Comparison of ENCODE assay signal across 32 mouse cellular contexts in the genomic region with DNA sequence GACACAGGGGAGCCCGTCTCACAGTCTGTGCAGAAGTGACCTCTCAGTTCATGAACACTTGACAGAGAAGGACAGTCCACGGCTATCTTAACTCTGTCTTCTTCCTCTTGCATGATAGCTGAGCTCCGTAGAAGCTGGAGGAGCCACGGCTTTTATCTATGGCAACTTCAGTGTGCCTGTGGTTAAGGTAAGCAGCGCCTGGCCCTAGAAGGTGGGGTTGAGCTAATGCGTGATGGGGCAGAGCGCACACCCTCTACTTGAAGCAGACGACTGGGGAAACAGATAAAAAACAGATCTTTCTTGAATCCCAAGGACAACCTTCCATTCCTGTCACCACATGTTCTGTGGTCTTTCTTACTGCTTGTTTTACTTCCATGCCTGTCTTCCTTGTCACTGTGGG. TPM values are rescaled to one million over a fixed set of nuclear protein-coding genes. Genes with fewer than 3 reads are reported as not detected.
DNase-seq lines count a peak whose midpoint lies in the region; ATAC-seq and TF ChIP-seq lines count a peak whose summit lies in the region.
"Had no signal": no experiment of that assay in that cellular context is flagged by ENCODE, and none has a peak within 500 bp of the region (broad histone marks: within the 10 kb centered on the region; RNA-seq: fewer than 3 reads in every experiment).

No protein-coding gene starts in this region.

- WGBS in liver, embryonic 13.5 days (ENCODE audit: insufficient replicate concordance), result 26% methylated on average over 8 of the region's 8 CpGs
- WGBS in lung, postnatal 0 days, result 81% methylated on average over 8 of the region's 8 CpGs

- peaks cover 18% of the 10 kb centered on the region for H3K27me3 ChIP-seq in G1E (ENCODE audit: insufficient read depth, low read length)
- H3K27me3 ChIP-seq in liver, embryonic 13.5 days, result no peaks in the 10 kb centered on the region
- H3K27me3 ChIP-seq in lung, postnatal 0 days (replicated peaks; ENCODE audit: insufficient read depth, low read length), result no peaks in the 10 kb centered on the region
- H3K27me3 ChIP-seq: embryonic facial prominence, embryonic 15.5 days; hindbrain, embryonic 13.5 days; neural tube, embryonic 12.5 days had no signal

- ATAC-seq in G1E (ENCODE audit: extremely low read depth, insufficient number of reproducible peaks, low FRiP score, poor library complexity, severe bottlenecking), result no peak
- peak; percentile 89 for ATAC-seq in liver, embryonic 13.5 days (ENCODE audit: low read depth)
- peak; percentile 86 for ATAC-seq in megakaryocyte progenitor cell, adult 5-6 weeks (replicated peaks; ENCODE audit: poor library complexity)
- no peak for ATAC-seq in lung, postnatal 0 days
- ATAC-seq: forebrain, embryonic 14.5 days; intestine, embryonic 16.5 days; midbrain, embryonic 16.5 days had no signal

- DNase-seq in G1E (ENCODE audit: low spot score), result peak; percentile 10
- peak; percentile 29 for DNase-seq in c-Kit-positive CD71-positive TER-119-negative erythroid progenitor cells, embryonic 14.5 days (ENCODE audit: low read depth)
- DNase-seq in liver, embryonic 13.5 days, result peak; percentile 21
- no peak for DNase-seq in ovary, adult 18-20 months (ENCODE audit: low spot score)
- no peak for DNase-seq in adrenal gland, postnatal 25 days
- DNase-seq in lung, postnatal 0 days (ENCODE audit: low spot score), result no peak
- DNase-seq: adrenal gland, postnatal 10 days; cerebellum, adult 18-20 months; cerebellum, postnatal 10 days; gastrocnemius, postnatal 25 days; heart, adult 18-20 months; heart, postnatal 4 days; kidney, adult 8-10 months; kidney, postnatal 4 days; right cerebral cortex, postnatal 4 days; thymus, adult 18-20 months; thymus, postnatal 25 days had no signal

- H3K27ac ChIP-seq in liver, embryonic 13.5 days, result peak overlapping the region; percentile 40
- H3K27ac ChIP-seq in lung, postnatal 0 days (ENCODE audit: low read length), result no peak overlapping the region
- H3K27ac ChIP-seq: embryonic facial prominence, embryonic 10.5 days; embryonic facial prominence, embryonic 15.5 days; hindbrain, embryonic 13.5 days; kidney, postnatal 0 days; macrophage; neural tube, embryonic 12.5 days; stomach, postnatal 0 days had no signal

- H3K9me3 ChIP-seq in G1E (replicated peaks), result no peaks in the 10 kb centered on the region
- no peaks in the 10 kb centered on the region for H3K9me3 ChIP-seq in liver, embryonic 13.5 days (replicated peaks)
- no peaks in the 10 kb centered on the region for H3K9me3 ChIP-seq in lung, postnatal 0 days (ENCODE audit: low read length)
- H3K9me3 ChIP-seq: embryonic facial prominence, embryonic 10.5 days; embryonic facial prominence, embryonic 15.5 days; hindbrain, embryonic 13.5 days; neural tube, embryonic 12.5 days had no signal

- H3K4me1 ChIP-seq in G1E (ENCODE audit: insufficient read depth, low read depth, low read length), result peaks cover 29% of the 10 kb centered on the region
- peaks cover 31% of the 10 kb centered on the region for H3K4me1 ChIP-seq in liver, embryonic 13.5 days (replicated peaks)
- H3K4me1 ChIP-seq in lung, postnatal 0 days (ENCODE audit: insufficient read depth, low read depth, low read length), result no peaks in the 10 kb centered on the region
- H3K4me1 ChIP-seq: embryonic facial prominence, embryonic 15.5 days; hindbrain, embryonic 13.5 days; neural tube, embryonic 12.5 days had no signal

- no peak for TF ChIP-seq EP300 in lung, postnatal 0 days (IDR thresholded peaks at IDR 0.05)

- H3K36me3 ChIP-seq in G1E (replicated peaks), result no peaks in the 10 kb centered on the region
- no peaks in the 10 kb centered on the region for H3K36me3 ChIP-seq in liver, embryonic 13.5 days
- H3K36me3 ChIP-seq in lung, postnatal 0 days (ENCODE audit: insufficient read depth, low read length), result no peaks in the 10 kb centered on the region
- H3K36me3 ChIP-seq: embryonic facial prominence, embryonic 10.5 days; neural tube, embryonic 12.5 days had no signal

- peak overlapping the region; percentile 10 for H3K4me2 ChIP-seq in liver, embryonic 13.5 days
- H3K4me2 ChIP-seq in lung, postnatal 0 days (replicated peaks; ENCODE audit: low read depth, low read length), result no peak overlapping the region
- H3K4me2 ChIP-seq: embryonic facial prominence, embryonic 15.5 days; heart, embryonic 11.5 days; hindbrain, embryonic 13.5 days; midbrain, embryonic 11.5 days; neural tube, embryonic 12.5 days had no signal

- no peak overlapping the region for H3K9ac ChIP-seq in liver, embryonic 13.5 days
- H3K9ac ChIP-seq in lung, postnatal 0 days (replicated peaks; ENCODE audit: low read depth), result no peak overlapping the region
- H3K9ac ChIP-seq: embryonic facial prominence, embryonic 15.5 days; hindbrain, embryonic 13.5 days; neural tube, embryonic 12.5 days had no signal

- TF ChIP-seq CTCF in G1E (IDR thresholded peaks at IDR 0.05; ENCODE audit: low read depth, low read length), result no peak
- no peak for TF ChIP-seq CTCF in lung, postnatal 0 days (IDR thresholded peaks at IDR 0.05)

- no peak overlapping the region; the same call in 1 of the 2 replicates for H3K4me3 ChIP-seq in G1E (ENCODE audit: low read depth, low read length)
- H3K4me3 ChIP-seq in liver, embryonic 13.5 days (replicated peaks), result no peak overlapping the region
- H3K4me3 ChIP-seq in lung, postnatal 0 days (ENCODE audit: low read depth, low read length), result no peak overlapping the region
- H3K4me3 ChIP-seq: embryonic facial prominence, embryonic 10.5 days; embryonic facial prominence, embryonic 15.5 days; hindbrain, embryonic 13.5 days; myocyte; neural tube, embryonic 12.5 days had no signal

RNA-seq across cellular contexts. Expression of a gene that starts 31.6 kb away (rescaled TPM):
- total RNA-seq in G1E (2014; fragmentation: Nextera tagmentation) (not detected in 2 replicates), G1E (2017) (0.12 and 0.16 TPM in 2 replicates)
- not detected in 2 replicates for polyA plus RNA-seq in G1E (2012)
- polyA plus RNA-seq in liver, embryonic 13.5 days (2015; fragmentation: Nextera tagmentation; extraction: Ambion mirVana), result 0.76 and 1.3 TPM in 2 replicates
- 0.22 TPM in 1 of 2 replicates, not detected in the other for total RNA-seq in megakaryocyte progenitor cell, adult 5-6 weeks (2015)
- total RNA-seq in megakaryocyte progenitor cell, adult 5-6 weeks (2017), result not detected in 2 replicates
- 0.81 and 1.3 TPM in 2 replicates for total RNA-seq in adrenal gland, postnatal 25 days (2021)
- 1.8 and 2.4 TPM in 2 replicates for polyA plus RNA-seq in lung, postnatal 0 days (2015; fragmentation: Nextera tagmentation; extraction: Ambion mirVana)
- total RNA-seq: liver, adult 2 months had no signal

RNA-seq across cellular contexts. Expression of a gene that starts 55.1 kb away (rescaled TPM):
- 66.0 and 76.2 TPM in 2 replicates for total RNA-seq in G1E (2014; fragmentation: Nextera tagmentation)
- total RNA-seq in G1E (2017), result 26.1 and 27.7 TPM in 2 replicates
- polyA plus RNA-seq in G1E (2012), result 22.6 and 25.7 TPM in 2 replicates
- polyA plus RNA-seq in liver, embryonic 13.5 days (2015; fragmentation: Nextera tagmentation; extraction: Ambion mirVana), result 8.5 and 10.3 TPM in 2 replicates
- total RNA-seq in megakaryocyte progenitor cell, adult 5-6 weeks (2015), result 64.0 and 65.5 TPM in 2 replicates
- 23.0 and 26.6 TPM in 2 replicates for total RNA-seq in megakaryocyte progenitor cell, adult 5-6 weeks (2017)
- total RNA-seq in adrenal gland, postnatal 25 days (2021), result 26.6 and 27.9 TPM in 2 replicates
- 7.5 and 9.2 TPM in 2 replicates for polyA plus RNA-seq in lung, postnatal 0 days (2015; fragmentation: Nextera tagmentation; extraction: Ambion mirVana)

RNA-seq across cellular contexts. Expression of a gene that starts 55.2 kb away (rescaled TPM):
- total RNA-seq in G1E (2014; fragmentation: Nextera tagmentation) (45.2 and 57.8 TPM in 2 replicates), G1E (2017) (85.7 and 87.0 TPM in 2 replicates)
- 54.4 and 61.1 TPM in 2 replicates for polyA plus RNA-seq in G1E (2012)
- 24.0 and 26.3 TPM in 2 replicates for polyA plus RNA-seq in liver, embryonic 13.5 days (2015; fragmentation: Nextera tagmentation; extraction: Ambion mirVana)
- 13.5 and 17.6 TPM in 2 replicates for total RNA-seq in megakaryocyte progenitor cell, adult 5-6 weeks (2015)
- total RNA-seq in megakaryocyte progenitor cell, adult 5-6 weeks (2017), result 39.5 and 43.5 TPM in 2 replicates
- 54.5 and 70.6 TPM in 2 replicates for total RNA-seq in adrenal gland, postnatal 25 days (2021)
- 32.6 and 34.3 TPM in 2 replicates for polyA plus RNA-seq in lung, postnatal 0 days (2015; fragmentation: Nextera tagmentation; extraction: Ambion mirVana)

Comparison
In these comparisons a context has a peak if more than half of its experiments do, and no peak if none do; other contexts are left out.
1. ATAC-seq: peak in liver, embryonic 13.5 days (single experiment) and megakaryocyte progenitor cell, adult 5-6 weeks (single experiment); none in G1E (single experiment) and lung, postnatal 0 days (single experiment).
2. DNase-seq: peak in G1E (single experiment), c-Kit-positive CD71-positive TER-119-negative erythroid progenitor cells, embryonic 14.5 days (single experiment) and liver, embryonic 13.5 days (single experiment); none in ovary, adult 18-20 months (single experiment), adrenal gland, postnatal 25 days (single experiment) and lung, postnatal 0 days (single experiment).